Mouse (Mus musculus): ENCODE results near the gene Exosc7. TPM values are rescaled to one million over a fixed set of nuclear protein-coding genes. Genes with fewer than 3 reads are reported as not detected.
A peak's percentile ranks its signal among the peaks of the same experiment; 100 is the strongest.

Gene Exosc7
- 125 and 136 TPM in 2 replicates for polyA plus RNA-seq (2015; fragmentation: Nextera tagmentation; extraction: Ambion mirVana)

DNA sequence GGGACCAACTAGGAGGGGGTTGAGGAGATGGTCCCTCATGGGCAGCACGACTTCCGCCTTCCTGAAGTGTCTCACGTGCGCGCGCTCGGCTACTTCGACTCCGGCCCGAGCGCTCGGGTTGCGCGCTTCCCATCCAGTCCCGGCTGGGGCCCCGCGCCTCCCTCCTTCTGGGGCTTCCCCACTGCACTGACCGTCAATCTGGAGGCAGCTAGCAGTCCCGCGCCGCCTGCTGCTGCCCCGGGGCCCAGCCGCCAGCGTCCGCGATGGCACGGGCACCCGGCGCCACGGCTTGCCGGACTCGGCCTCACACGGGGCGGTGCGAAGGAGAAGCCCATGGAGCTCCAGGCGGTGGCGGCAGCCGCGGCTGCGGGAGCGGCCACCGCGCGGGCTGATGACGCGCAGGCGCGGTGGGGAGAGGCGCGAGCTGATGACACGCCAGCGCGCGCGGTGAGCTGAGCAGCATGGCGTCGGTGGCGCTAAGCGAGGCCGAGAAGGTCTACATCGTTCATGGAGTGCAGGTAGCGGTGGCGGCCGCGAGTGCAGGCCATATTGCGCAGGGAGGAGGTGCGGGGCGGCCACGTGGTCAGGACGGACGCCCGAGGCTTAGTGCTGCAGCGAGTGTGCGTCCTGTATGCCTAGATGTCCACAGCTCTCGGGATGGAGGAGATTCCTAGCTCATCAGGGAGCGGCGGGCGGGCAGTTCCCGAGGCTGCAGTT is at the start of gene Exosc7, which contains the start of gene Zdhhc3:
Exosc7 (plus strand) TSS at position 411 of the 717 bp plus-strand sequence.
Zdhhc3 (minus strand) TSS at position 401 of the 717 bp plus-strand sequence.
- peaks cover 19% of the 10 kb centered on the region for H3K4me1 ChIP-seq
- H3K4me3 ChIP-seq (replicated peaks) = peak within 1 kb of the TSS; percentile 96
- H3K9me3 ChIP-seq = no peaks in the 10 kb centered on the region
- under 1% methylated on average over 72 of the region's 79 CpGs for WGBS
- H3K27me3 ChIP-seq (replicated peaks) = no peaks in the 10 kb centered on the region
- ATAC-seq (ENCODE audit: insufficient read depth, low FRiP score, low read depth) = peak; percentile 93
- H3K36me3 ChIP-seq = 0 out of 2 replicates have a peak, but pooled peaks cover 2% of the 10 kb centered on the region
- peak within 1 kb of the TSS; percentile 96 for H3K27ac ChIP-seq
- peak within 1 kb of the TSS; percentile 97 for H3K9ac ChIP-seq
- H3K4me2 ChIP-seq = peak within 1 kb of the TSS; percentile 85

- no peak overlapping the region for H3K4me2 ChIP-seq
- no peaks in the 10 kb centered on the region for H3K4me1 ChIP-seq
- no peak for ATAC-seq (ENCODE audit: insufficient read depth, low FRiP score, low read depth)
- WGBS = 83% methylated on average over 5 of the region's 5 CpGs
- H3K36me3 ChIP-seq = peaks cover 33% of the 10 kb centered on the region
- no peak overlapping the region for H3K9ac ChIP-seq
- H3K27ac ChIP-seq = no peak overlapping the region
- H3K4me3 ChIP-seq (replicated peaks) = no peak overlapping the region
- no peaks in the 10 kb centered on the region for H3K9me3 ChIP-seq
- no peaks in the 10 kb centered on the region for H3K27me3 ChIP-seq (replicated peaks)
Observed at GRCm38 (mm10) chr9:123079149-123079548, 33.9 kb upstream of the Exosc7 start.

GRCm38 (mm10) chr9:123080355-123080754 is 32.7 kb upstream of the Exosc7 start:
- Histone ChIP-seq H3K27ac (no peak overlapping the region), H3K4me3 (replicated peaks) (no peak overlapping the region), H3K36me3 (peaks cover 37% of the 10 kb centered on the region), H3K4me2 (no peak overlapping the region), H3K9ac (no peak overlapping the region), H3K9me3 (no peaks in the 10 kb centered on the region), H3K4me1 (no peaks in the 10 kb centered on the region), H3K27me3 (replicated peaks) (no peaks in the 10 kb centered on the region)
- no peak for ATAC-seq (ENCODE audit: insufficient read depth, low FRiP score, low read depth)
- WGBS = 87% methylated on average over 7 of the region's 7 CpGs

GRCm38 (mm10) chr9:123080796-123081195 is 32.2 kb upstream of the Exosc7 start:
- no peak for ATAC-seq (ENCODE audit: insufficient read depth, low FRiP score, low read depth)
- 80% methylated on average over 1 of the region's 1 CpGs for WGBS

GRCm38 (mm10) chr9:123085373-123085772 is 27.6 kb upstream of the Exosc7 start:
- Histone ChIP-seq H3K36me3 (peaks cover 34% of the 10 kb centered on the region), H3K27ac (no peak overlapping the region), H3K4me2 (no peak overlapping the region), H3K27me3 (replicated peaks) (no peaks in the 10 kb centered on the region), H3K4me1 (no peaks in the 10 kb centered on the region), H3K4me3 (replicated peaks) (no peak overlapping the region), H3K9ac (no peak overlapping the region), H3K9me3 (no peaks in the 10 kb centered on the region)
- ATAC-seq (ENCODE audit: insufficient read depth, low FRiP score, low read depth) = no peak
- 77% methylated on average over 1 of the region's 1 CpGs for WGBS

More at GRCm38 (mm10) chr9:123080796-123081195, 32.2 kb upstream of the Exosc7 start:
- H3K9me3 ChIP-seq = no peaks in the 10 kb centered on the region
- no peak overlapping the region for H3K27ac ChIP-seq
- no peak overlapping the region for H3K4me2 ChIP-seq
- peaks cover 37% of the 10 kb centered on the region for H3K36me3 ChIP-seq
- no peak overlapping the region for H3K9ac ChIP-seq
- no peak overlapping the region for H3K4me3 ChIP-seq (replicated peaks)
- no peaks in the 10 kb centered on the region for H3K4me1 ChIP-seq
- H3K27me3 ChIP-seq (replicated peaks) = no peaks in the 10 kb centered on the region

GRCm38 (mm10) chr9:123087558-123087957 is 25.5 kb upstream of the Exosc7 start:
- 62% methylated on average over 3 of the region's 3 CpGs for WGBS
- no peak overlapping the region for H3K9ac ChIP-seq
- H3K4me2 ChIP-seq = no peak overlapping the region
- H3K36me3 ChIP-seq = peaks cover 34% of the 10 kb centered on the region
- H3K27ac ChIP-seq = no peak overlapping the region
- no peaks in the 10 kb centered on the region for H3K9me3 ChIP-seq
- ATAC-seq (ENCODE audit: insufficient read depth, low FRiP score, low read depth) = no peak
- no peaks in the 10 kb centered on the region for H3K27me3 ChIP-seq (replicated peaks)
- no peaks in the 10 kb centered on the region for H3K4me1 ChIP-seq
- no peak overlapping the region for H3K4me3 ChIP-seq (replicated peaks)

DNA sequence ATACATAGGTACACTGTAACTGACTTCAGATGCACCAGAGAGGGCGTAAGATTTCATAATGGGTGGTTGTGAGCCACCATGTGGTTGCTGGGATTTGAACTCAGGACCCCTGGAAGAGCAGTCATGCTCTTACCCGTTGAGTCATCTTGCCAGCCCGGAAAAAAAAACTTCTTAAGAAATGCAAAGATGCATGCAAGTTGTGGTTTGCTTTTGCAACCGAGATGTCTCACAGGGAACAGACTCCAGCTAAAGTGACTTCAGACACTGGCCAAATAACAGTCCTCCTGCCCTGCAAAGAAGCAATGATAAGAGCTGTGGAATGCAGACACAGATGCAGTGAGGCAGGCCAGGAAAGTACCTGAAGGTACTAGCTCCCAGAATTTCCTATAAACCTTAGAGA is 22.2 kb upstream of the Exosc7 start:
- Histone ChIP-seq H3K4me3 (replicated peaks) (no peak overlapping the region), H3K4me1 (no peaks in the 10 kb centered on the region), H3K9me3 (no peaks in the 10 kb centered on the region), H3K27ac (no peak overlapping the region), H3K36me3 (peaks cover 42% of the 10 kb centered on the region), H3K27me3 (replicated peaks) (no peaks in the 10 kb centered on the region), H3K9ac (no peak overlapping the region), H3K4me2 (no peak overlapping the region)
- 85% methylated on average over 4 of the region's 4 CpGs for WGBS
- no peak for ATAC-seq (ENCODE audit: insufficient read depth, low FRiP score, low read depth)

- H3K9me3 ChIP-seq = no peaks in the 10 kb centered on the region
- H3K27me3 ChIP-seq (replicated peaks) = no peaks in the 10 kb centered on the region
- no peak overlapping the region for H3K9ac ChIP-seq
- no peak for ATAC-seq (ENCODE audit: insufficient read depth, low FRiP score, low read depth)
- H3K36me3 ChIP-seq = peaks cover 29% of the 10 kb centered on the region
- H3K27ac ChIP-seq = no peak overlapping the region
- no peak overlapping the region for H3K4me2 ChIP-seq
- WGBS = 90% methylated on average over 16 of the region's 16 CpGs
- no peak overlapping the region for H3K4me3 ChIP-seq (replicated peaks)
- no peaks in the 10 kb centered on the region for H3K4me1 ChIP-seq
Observed at GRCm38 (mm10) chr9:123099631-123100455, 13.2 kb upstream of the Exosc7 start.

GRCm38 (mm10) chr9:123103425-123103824 is 9.6 kb upstream of the Exosc7 start:
- H3K27me3 ChIP-seq (replicated peaks) = no peaks in the 10 kb centered on the region
- peak; percentile 43; the same call in 1 of the 2 replicates for ATAC-seq (ENCODE audit: insufficient read depth, low FRiP score, low read depth)
- H3K27ac ChIP-seq = no peak overlapping the region
- H3K4me2 ChIP-seq = no peak overlapping the region
- H3K4me3 ChIP-seq (replicated peaks) = no peak overlapping the region
- H3K9ac ChIP-seq = no peak overlapping the region
- peaks cover 10% of the 10 kb centered on the region; the same call in 1 of the 2 replicates for H3K36me3 ChIP-seq
- H3K9me3 ChIP-seq = no peaks in the 10 kb centered on the region
- H3K4me1 ChIP-seq = no peaks in the 10 kb centered on the region

GRCm38 (mm10) chr9:123104362-123104761 is 8.7 kb upstream of the Exosc7 start:
- H3K9ac ChIP-seq = no peak overlapping the region
- no peak overlapping the region for H3K4me2 ChIP-seq
- H3K27me3 ChIP-seq (replicated peaks) = no peaks in the 10 kb centered on the region
- H3K36me3 ChIP-seq = peaks cover 10% of the 10 kb centered on the region; the same call in 1 of the 2 replicates
- H3K9me3 ChIP-seq = no peaks in the 10 kb centered on the region
- no peak overlapping the region for H3K27ac ChIP-seq
- no peak overlapping the region for H3K4me3 ChIP-seq (replicated peaks)
- 0 out of 2 replicates have a peak, but pooled peaks cover under 1% of the 10 kb centered on the region for H3K4me1 ChIP-seq
- ATAC-seq (ENCODE audit: insufficient read depth, low FRiP score, low read depth) = no peak

DNA sequence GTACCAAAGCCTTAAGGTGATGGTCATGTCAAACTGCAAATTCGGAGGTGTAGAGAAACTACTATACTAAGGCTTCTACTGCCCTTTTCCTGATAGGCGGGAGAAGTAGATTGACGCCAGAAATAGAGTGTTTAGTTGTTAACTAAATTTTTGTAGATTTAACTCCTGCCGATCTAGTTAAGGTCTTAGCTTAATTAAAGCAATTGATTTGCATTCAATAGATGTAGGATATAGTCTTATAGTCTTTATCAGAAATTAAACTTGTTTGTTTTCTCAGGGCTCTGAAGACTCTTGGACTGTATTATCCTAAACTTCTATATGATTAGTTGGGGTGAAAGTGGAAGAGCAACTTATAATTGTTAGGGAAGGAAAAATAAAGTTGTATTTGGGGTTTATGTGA is 5.8 kb upstream of the Exosc7 start:
- no peak for ATAC-seq (ENCODE audit: insufficient read depth, low FRiP score, low read depth)
- peaks cover 10% of the 10 kb centered on the region for H3K4me1 ChIP-seq
- no peak overlapping the region for H3K4me2 ChIP-seq
- 88% methylated on average over 4 of the region's 4 CpGs for WGBS
- H3K27me3 ChIP-seq (replicated peaks) = no peaks in the 10 kb centered on the region
- peaks cover 7% of the 10 kb centered on the region; the same call in 1 of the 2 replicates for H3K36me3 ChIP-seq
- no peak overlapping the region for H3K4me3 ChIP-seq (replicated peaks)
- no peak overlapping the region for H3K27ac ChIP-seq
- no peaks in the 10 kb centered on the region for H3K9me3 ChIP-seq
- H3K9ac ChIP-seq = no peak overlapping the region

DNA sequence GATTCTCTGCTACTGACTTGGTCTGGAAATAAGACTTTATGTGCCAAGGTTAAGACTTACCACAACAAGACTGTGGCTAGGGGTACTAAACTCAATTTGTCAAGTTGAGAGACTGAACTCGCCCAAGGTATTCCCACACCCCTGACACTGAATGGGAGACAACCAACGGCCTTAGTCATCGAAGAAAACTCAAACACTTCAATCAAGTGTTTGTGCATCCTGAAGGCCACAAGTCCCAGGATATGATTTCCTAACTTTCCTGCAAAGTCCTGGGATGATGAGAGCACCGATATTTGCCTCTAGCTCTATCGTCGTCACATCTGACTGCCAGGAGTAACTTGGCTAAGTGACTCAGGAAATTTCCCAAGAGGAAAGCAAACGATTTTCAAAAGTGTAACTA is 3.8 kb upstream of the Exosc7 start:
- no peaks in the 10 kb centered on the region for H3K9me3 ChIP-seq
- H3K36me3 ChIP-seq = peaks cover 7% of the 10 kb centered on the region; the same call in 1 of the 2 replicates
- peaks cover 19% of the 10 kb centered on the region for H3K4me1 ChIP-seq
- WGBS = 85% methylated on average over 7 of the region's 7 CpGs
- H3K4me2 ChIP-seq = no peak overlapping the region
- no peak for ATAC-seq (ENCODE audit: insufficient read depth, low FRiP score, low read depth)
- no peak overlapping the region for H3K9ac ChIP-seq
- no peaks in the 10 kb centered on the region for H3K27me3 ChIP-seq (replicated peaks)
- H3K4me3 ChIP-seq (replicated peaks) = no peak overlapping the region
- H3K27ac ChIP-seq = peak overlapping the region; percentile 26; the same call in 1 of the 2 replicates

Measured in stomach, embryonic 15.5 days (tissue).